Comparison of ENCODE assay signal across 8 mouse cellular contexts in the genomic region with DNA sequence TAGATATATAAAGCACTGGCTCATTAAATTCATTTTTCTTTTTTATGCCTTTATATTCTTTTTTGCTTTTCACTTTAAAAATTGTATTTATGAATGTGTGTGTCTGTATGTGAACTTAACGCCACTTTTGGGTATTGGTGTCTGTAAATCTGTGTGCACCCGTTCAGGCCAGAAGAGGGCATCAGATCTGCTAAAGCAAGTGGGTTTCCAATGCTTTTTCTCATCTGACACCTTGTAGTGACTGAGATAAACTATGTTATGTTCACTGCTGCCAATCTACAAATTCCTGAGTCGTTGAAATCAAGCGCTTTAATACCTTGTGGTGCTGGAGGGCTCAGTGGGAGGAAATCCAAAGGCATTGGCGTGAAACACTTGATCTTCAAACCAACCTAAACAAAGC. TPM values are rescaled to one million over a fixed set of nuclear protein-coding genes. Genes with fewer than 3 reads are reported as not detected.
DNase-seq lines count a peak whose midpoint lies in the region; ATAC-seq and TF ChIP-seq lines count a peak whose summit lies in the region.

No protein-coding gene starts in this region.

- no peak overlapping the region for H3K27ac ChIP-seq in kidney, embryonic 15.5 days
- 0 out of 2 replicates have a peak overlapping the region, but pooled peaks have one; percentile 67 for H3K27ac ChIP-seq in limb, embryonic 14.5 days (replicated peaks; ENCODE audit: low read depth, low read length)

- no peak for TF ChIP-seq CTCF in G1E (IDR thresholded peaks at IDR 0.05; ENCODE audit: low read depth, low read length)

- H3K4me1 ChIP-seq in kidney, embryonic 15.5 days, result no peaks in the 10 kb centered on the region
- H3K4me1 ChIP-seq in G1E (ENCODE audit: insufficient read depth, low read depth, low read length), result peaks cover 10% of the 10 kb centered on the region
- no peaks in the 10 kb centered on the region for H3K4me1 ChIP-seq in limb, embryonic 14.5 days (ENCODE audit: control insufficient read depth, insufficient read depth, low read length)

- H3K9ac ChIP-seq in kidney, embryonic 15.5 days, result no peak overlapping the region
- H3K9ac ChIP-seq in limb, embryonic 14.5 days (ENCODE audit: low read depth, low read length, severe bottlenecking), result no peak overlapping the region

- no peak for ATAC-seq in kidney, embryonic 15.5 days (replicated peaks; ENCODE audit: low FRiP score)
- ATAC-seq in G1E (ENCODE audit: extremely low read depth, insufficient number of reproducible peaks, low FRiP score, poor library complexity, severe bottlenecking), result peak; percentile 50; the same call in 1 of the 2 replicates
- no peak for ATAC-seq in limb, embryonic 14.5 days (ENCODE audit: low FRiP score, low read depth)

- H3K27me3 ChIP-seq in kidney, embryonic 15.5 days, result no peaks in the 10 kb centered on the region
- H3K27me3 ChIP-seq in G1E (ENCODE audit: insufficient read depth, low read length), result no peaks in the 10 kb centered on the region
- H3K27me3 ChIP-seq in limb, embryonic 14.5 days (ENCODE audit: control insufficient read depth, insufficient read depth, low read length), result no peaks in the 10 kb centered on the region

- H3K36me3 ChIP-seq in kidney, embryonic 15.5 days, result peaks cover 90% of the 10 kb centered on the region
- H3K36me3 ChIP-seq in G1E (replicated peaks), result peaks cover 96% of the 10 kb centered on the region
- H3K36me3 ChIP-seq in limb, embryonic 14.5 days (ENCODE audit: control insufficient read depth, insufficient read depth, low read length), result peaks cover 60% of the 10 kb centered on the region

- TF ChIP-seq POLR2A in limb, embryonic 14.5 days (IDR thresholded peaks at IDR 0.05; ENCODE audit: borderline replicate concordance, extremely low read depth, insufficient read depth, insufficient read length), result no peak

- peak; percentile 24 for DNase-seq in embryo, embryonic 10 days (ENCODE audit: low spot score)
- no peak for DNase-seq in embryo, embryonic 9.5 days (ENCODE audit: extremely low spot score)
- DNase-seq in kidney, postnatal 4 days, result peak; percentile 37 to 43
- DNase-seq in G1E (ENCODE audit: low spot score) (no peak), MN1 (ENCODE audit: low spot score) (no peak)
- DNase-seq in limb, embryonic 14.5 days (ENCODE audit: low spot score), result no peak
- no peak for DNase-seq in testis, postnatal 14 days (ENCODE audit: low spot score)

- H3K4me3 ChIP-seq in kidney, embryonic 15.5 days (replicated peaks), result no peak overlapping the region
- no peak overlapping the region for H3K4me3 ChIP-seq in G1E (ENCODE audit: low read depth, low read length)
- H3K4me3 ChIP-seq in limb, embryonic 14.5 days (replicated peaks; ENCODE audit: low read length), result no peak overlapping the region

- WGBS in kidney, embryonic 15.5 days, result 81% methylated on average over 5 of the region's 5 CpGs
- WGBS in limb, embryonic 14.5 days, result 79% methylated on average over 5 of the region's 5 CpGs

- no peaks in the 10 kb centered on the region for H3K9me3 ChIP-seq in kidney, embryonic 15.5 days (replicated peaks)
- H3K9me3 ChIP-seq in G1E (replicated peaks), result no peaks in the 10 kb centered on the region
- H3K9me3 ChIP-seq in limb, embryonic 14.5 days (ENCODE audit: control insufficient read depth, low read length), result no peaks in the 10 kb centered on the region

- H3K4me2 ChIP-seq in kidney, embryonic 15.5 days, result no peak overlapping the region
- H3K4me2 ChIP-seq in limb, embryonic 14.5 days (replicated peaks; ENCODE audit: low read depth, low read length, severe bottlenecking), result no peak overlapping the region

RNA-seq across cellular contexts. Expression of gene Gm49384, which starts 7.0 kb away (rescaled TPM):
- 27.3 and 27.4 TPM in 2 replicates for polyA plus RNA-seq in kidney, embryonic 15.5 days (2015; fragmentation: Nextera tagmentation; extraction: Ambion mirVana)
- 40.3 and 61.3 TPM in 2 replicates for total RNA-seq in G1E (2014; fragmentation: Nextera tagmentation)
- 33.7 and 36.0 TPM in 2 replicates for total RNA-seq in G1E (2017)
- not detected in 2 replicates for polyA plus RNA-seq in G1E (2012)
- polyA plus RNA-seq in limb, embryonic 14.5 days (2012; rRNA removed), result 3.7 and 10.0 TPM in 2 replicates
- polyA plus RNA-seq in limb, embryonic 14.5 days (2014; fragmentation: Nextera tagmentation; extraction: Ambion mirVana), result 18.8 and 19.3 TPM in 2 replicates

RNA-seq across cellular contexts. Expression of gene Dnaaf2, which starts 12.8 kb away (rescaled TPM):
- 9.5 and 11.2 TPM in 2 replicates for polyA plus RNA-seq in kidney, embryonic 15.5 days (2015; fragmentation: Nextera tagmentation; extraction: Ambion mirVana)
- 6.7 and 7.6 TPM in 2 replicates for total RNA-seq in G1E (2014; fragmentation: Nextera tagmentation)
- 9.8 and 11.4 TPM in 2 replicates for total RNA-seq in G1E (2017)
- polyA plus RNA-seq in G1E (2012), result 5.1 and 5.2 TPM in 2 replicates
- 5.3 and 5.6 TPM in 2 replicates for polyA plus RNA-seq in limb, embryonic 14.5 days (2012; rRNA removed)
- 5.9 and 6.7 TPM in 2 replicates for polyA plus RNA-seq in limb, embryonic 14.5 days (2014; fragmentation: Nextera tagmentation; extraction: Ambion mirVana)

RNA-seq across cellular contexts. Expression of gene Gm49383, which starts 14.2 kb away (rescaled TPM):
- 33.1 and 33.6 TPM in 2 replicates for polyA plus RNA-seq in kidney, embryonic 15.5 days (2015; fragmentation: Nextera tagmentation; extraction: Ambion mirVana)
- 33.0 and 34.5 TPM in 2 replicates for total RNA-seq in G1E (2014; fragmentation: Nextera tagmentation)
- total RNA-seq in G1E (2017), result 56.1 and 82.2 TPM in 2 replicates
- 75.5 and 90.8 TPM in 2 replicates for polyA plus RNA-seq in G1E (2012)
- polyA plus RNA-seq in limb, embryonic 14.5 days (2012; rRNA removed), result 7.1 and 7.6 TPM in 2 replicates
- 17.8 and 21.8 TPM in 2 replicates for polyA plus RNA-seq in limb, embryonic 14.5 days (2014; fragmentation: Nextera tagmentation; extraction: Ambion mirVana)

RNA-seq across cellular contexts. Expression of gene Pole2, which starts 16.9 kb away (rescaled TPM):
- polyA plus RNA-seq in kidney, embryonic 15.5 days (2015; fragmentation: Nextera tagmentation; extraction: Ambion mirVana), result 28.9 and 30.6 TPM in 2 replicates
- total RNA-seq in G1E (2014; fragmentation: Nextera tagmentation) (57.3 and 67.0 TPM in 2 replicates), G1E (2017) (82.3 and 85.4 TPM in 2 replicates)
- 20.3 and 20.7 TPM in 2 replicates for polyA plus RNA-seq in G1E (2012)
- polyA plus RNA-seq in limb, embryonic 14.5 days (2012; rRNA removed), result 35.7 and 37.1 TPM in 2 replicates
- 26.3 and 27.4 TPM in 2 replicates for polyA plus RNA-seq in limb, embryonic 14.5 days (2014; fragmentation: Nextera tagmentation; extraction: Ambion mirVana)

RNA-seq across cellular contexts. Expression of gene Mgat2, which starts 27.1 kb away (rescaled TPM):
- 52.6 and 55.9 TPM in 2 replicates for polyA plus RNA-seq in kidney, embryonic 15.5 days (2015; fragmentation: Nextera tagmentation; extraction: Ambion mirVana)
- 107 and 112 TPM in 2 replicates for total RNA-seq in G1E (2014; fragmentation: Nextera tagmentation)
- 118 and 119 TPM in 2 replicates for total RNA-seq in G1E (2017)
- polyA plus RNA-seq in G1E (2012), result 50.7 and 61.0 TPM in 2 replicates
- polyA plus RNA-seq in limb, embryonic 14.5 days (2012; rRNA removed), result 30.1 and 31.0 TPM in 2 replicates
- polyA plus RNA-seq in limb, embryonic 14.5 days (2014; fragmentation: Nextera tagmentation; extraction: Ambion mirVana), result 59.1 and 60.8 TPM in 2 replicates

Comparison
In these comparisons a context has a peak if more than half of its experiments do, and no peak if none do; other contexts are left out.
1. DNase-seq: peak in embryo, embryonic 10 days (single experiment) and kidney, postnatal 4 days (2 of 2); none in embryo, embryonic 9.5 days (single experiment), G1E (single experiment), limb, embryonic 14.5 days (single experiment), MN1 (single experiment) and testis, postnatal 14 days (single experiment).